Mouse (Mus musculus): ENCODE data around the gene Dlst. TPM values are rescaled to one million over a fixed set of nuclear protein-coding genes. Genes with fewer than 3 reads are reported as not detected.

Gene Dlst
- total and polyA plus RNA-seq, 3 experiments: 163 to 376 (median 230) TPM

DNA sequence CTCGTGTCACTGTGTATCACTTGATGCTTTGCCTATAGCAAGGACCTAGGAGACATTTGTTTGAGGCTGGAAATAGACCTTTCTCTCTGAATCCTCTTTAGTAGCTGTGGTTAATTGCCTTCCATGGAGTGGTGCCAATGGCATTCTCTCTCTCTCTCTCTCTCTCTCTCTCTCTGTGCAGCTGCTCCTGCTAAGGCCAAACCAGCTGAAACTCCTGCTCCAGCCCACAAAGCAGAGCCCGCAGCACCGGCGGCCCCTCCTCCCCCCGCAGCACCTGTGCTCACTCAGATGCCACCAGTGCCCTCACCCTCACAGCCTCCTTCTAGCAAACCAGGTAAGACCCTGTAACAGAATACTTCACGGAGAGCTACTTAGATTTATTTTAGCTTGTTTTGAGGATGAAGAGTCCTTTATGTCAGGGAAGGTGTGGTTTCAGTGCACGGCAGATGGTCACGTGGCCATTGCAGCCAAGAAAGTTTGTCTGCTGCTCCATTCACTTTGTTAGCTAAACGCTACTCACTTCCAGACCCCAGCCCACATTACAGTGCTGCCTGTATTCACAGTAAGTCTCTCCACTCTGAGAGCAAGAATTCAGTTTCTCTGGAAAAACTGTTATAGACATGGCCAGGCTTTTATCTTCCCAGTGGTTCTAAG, 11.3 kb downstream of the Dlst start:
- peaks cover 0 to 46% of the 10 kb centered on the region in 2 experiments; a peak in 3 of 4 replicates for H3K36me3 ChIP-seq (ENCODE audit: control insufficient read depth in 1 of 2, insufficient read depth in 2 of 2, low read length in 2 of 2)
- H3K4me1 ChIP-seq (ENCODE audit: control insufficient read depth in 1 of 2, insufficient read depth in 2 of 2, low read length in 2 of 2): no peaks in the 10 kb centered on the region

GRCm38 (mm10) chr12:85123108-85123530, 12.5 kb downstream of the Dlst start:
- Histone ChIP-seq H3K9me3 (replicated peaks; ENCODE audit: insufficient read depth, low read length) (no peaks in the 10 kb centered on the region), H3K36me3 (ENCODE audit: control insufficient read depth in 1 of 2, insufficient read depth in 2 of 2, low read length in 2 of 2) (peaks cover 0 to 46% of the 10 kb centered on the region in 2 experiments; a peak in 3 of 4 replicates), H3K9ac (ENCODE audit: control insufficient read depth, low read depth, low read length, poor library complexity, severe bottlenecking) (no peak overlapping the region), H3K4me1 (ENCODE audit: control insufficient read depth in 1 of 2, insufficient read depth in 2 of 2, low read length in 2 of 2) (no peaks in the 10 kb centered on the region), H3K79me2 (ENCODE audit: control insufficient read depth, insufficient read depth, low read length, poor library complexity) (no peaks in the 10 kb centered on the region), H3K4me3 (ENCODE audit: control insufficient read depth in 1 of 2, insufficient read depth in 1 of 2, low read depth in 2 of 2, low read length in 2 of 2) (no peak overlapping the region), H3K27ac (ENCODE audit: control insufficient read depth, low read depth, low read length) (no peak overlapping the region), H3K27me3 (ENCODE audit: control insufficient read depth in 1 of 2, insufficient read depth in 2 of 2, low read length in 2 of 2) (no peaks in the 10 kb centered on the region)
- no peak for DNase-seq (ENCODE audit: low read depth, low spot score)
- TF ChIP-seq MEF2A (IDR thresholded peaks at IDR 0.05; ENCODE audit: extremely low read depth, insufficient replicate concordance, low read depth, low read length, poor library complexity, severe bottlenecking): no peak
- no peak for TF ChIP-seq MAX (IDR thresholded peaks at IDR 0.05; ENCODE audit: low read length)
- TF ChIP-seq USF2 (IDR thresholded peaks at IDR 0.05; ENCODE audit: borderline replicate concordance in 1 of 2, insufficient read depth in 1 of 2, low read depth in 1 of 2, low read length in 2 of 2): no peak
- TF ChIP-seq CHD1 (IDR thresholded peaks at IDR 0.05; ENCODE audit: low read depth, low read length): no peak
- no peak for TF ChIP-seq EP300 (IDR thresholded peaks at IDR 0.05; ENCODE audit: low read depth in 1 of 2, low read length in 2 of 2)
- TF ChIP-seq POLR2A (IDR thresholded peaks at IDR 0.05; ENCODE audit: control insufficient read depth in 1 of 2, insufficient read depth in 1 of 2, low read depth in 1 of 2, low read length in 2 of 2, poor library complexity in 1 of 2): no peak
- no peak for TF ChIP-seq ZMIZ1 (IDR thresholded peaks at IDR 0.05; ENCODE audit: low read depth, low read length)
- no peak for TF ChIP-seq ELF1 (IDR thresholded peaks at IDR 0.05; ENCODE audit: low read depth, low read length)
- TF ChIP-seq CTCF (IDR thresholded peaks at IDR 0.05 in 2 of 3, conservative IDR thresholded peaks at IDR 0.05 in 1 of 3; ENCODE audit: control insufficient read depth in 1 of 3, insufficient read depth in 1 of 3, low read depth in 2 of 3, low read length in 3 of 3, poor library complexity in 1 of 3, severe bottlenecking in 1 of 3): no peak

More for the DNA sequence above, 11.3 kb downstream of the Dlst start:
- DNase-seq (ENCODE audit: low read depth, low spot score): no peak
- no peak overlapping the region for H3K9ac ChIP-seq (ENCODE audit: control insufficient read depth, low read depth, low read length, poor library complexity, severe bottlenecking)
- H3K79me2 ChIP-seq (ENCODE audit: control insufficient read depth, insufficient read depth, low read length, poor library complexity): peaks cover 2% of the 10 kb centered on the region
- H3K27ac ChIP-seq (ENCODE audit: control insufficient read depth, low read depth, low read length): no peak overlapping the region
- H3K27me3 ChIP-seq (ENCODE audit: control insufficient read depth in 1 of 2, insufficient read depth in 2 of 2, low read length in 2 of 2): no peaks in the 10 kb centered on the region
- no peaks in the 10 kb centered on the region for H3K9me3 ChIP-seq (replicated peaks; ENCODE audit: insufficient read depth, low read length)
- no peak for TF ChIP-seq ZNF384 (IDR thresholded peaks at IDR 0.05; ENCODE audit: low read depth, low read length)
- no peak for TF ChIP-seq HCFC1 (IDR thresholded peaks at IDR 0.05; ENCODE audit: low read depth, low read length)
- no peak for TF ChIP-seq NELFE (IDR thresholded peaks at IDR 0.05; ENCODE audit: low read depth, low read length)
- TF ChIP-seq UBTF (IDR thresholded peaks at IDR 0.05; ENCODE audit: borderline replicate concordance, insufficient read depth, low read depth, low read length): no peak
- TF ChIP-seq SMC3 (IDR thresholded peaks at IDR 0.05; ENCODE audit: low read depth, low read length): no peak
- no peak overlapping the region for H3K4me3 ChIP-seq (ENCODE audit: control insufficient read depth in 1 of 2, insufficient read depth in 1 of 2, low read depth in 2 of 2, low read length in 2 of 2)
